Mouse (Mus musculus): ENCODE measurements at regions not wholly inside any gene's neighbourhood (a gene's known extent, or its start where the extent isn't known, plus 50 kb on each side); places are given as distances from the start of the nearest gene placed in this dataset.

DNA sequence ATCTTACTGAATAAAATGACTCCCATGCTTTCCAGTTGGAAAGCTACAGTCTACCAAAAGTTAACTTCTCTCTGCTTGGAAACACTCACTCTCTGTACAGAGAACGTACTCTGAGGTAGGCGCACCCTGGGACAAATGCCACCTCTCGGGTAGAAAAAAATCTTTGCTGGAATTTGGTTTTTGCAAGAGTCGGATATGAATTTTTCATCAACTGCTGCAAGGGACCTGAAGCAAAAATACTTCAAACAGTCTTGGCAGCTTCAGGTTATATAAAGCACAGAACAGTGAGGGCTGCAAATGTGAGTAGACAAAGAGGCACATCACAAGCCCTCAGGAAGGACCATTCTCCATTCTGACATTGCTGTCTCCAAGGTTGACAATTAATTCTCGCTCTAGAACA is 535.4 kb upstream of the Fam84a start:
- peak; percentile 32 for DNase-seq

DNA sequence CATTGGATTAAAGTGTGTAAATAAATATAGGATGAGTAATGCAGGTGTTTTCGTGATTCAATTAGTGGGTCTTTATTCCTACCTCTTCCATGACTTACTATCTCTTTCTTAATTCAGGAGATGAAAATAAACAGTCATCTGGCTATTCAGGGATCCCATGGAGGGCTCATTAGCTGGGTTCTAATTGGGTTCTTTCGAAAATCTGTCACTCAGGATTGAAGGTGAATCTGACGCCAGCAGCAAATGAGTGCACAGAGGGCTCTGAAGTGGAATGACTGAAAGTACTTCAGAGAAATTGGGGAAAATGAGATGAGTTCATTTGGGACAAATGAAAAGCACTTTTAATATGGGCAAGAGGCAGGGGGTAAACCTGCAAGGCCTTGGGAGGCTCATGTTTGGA is 524.4 kb upstream of the Fam84a start:
- DNase-seq, result no peak

DNA sequence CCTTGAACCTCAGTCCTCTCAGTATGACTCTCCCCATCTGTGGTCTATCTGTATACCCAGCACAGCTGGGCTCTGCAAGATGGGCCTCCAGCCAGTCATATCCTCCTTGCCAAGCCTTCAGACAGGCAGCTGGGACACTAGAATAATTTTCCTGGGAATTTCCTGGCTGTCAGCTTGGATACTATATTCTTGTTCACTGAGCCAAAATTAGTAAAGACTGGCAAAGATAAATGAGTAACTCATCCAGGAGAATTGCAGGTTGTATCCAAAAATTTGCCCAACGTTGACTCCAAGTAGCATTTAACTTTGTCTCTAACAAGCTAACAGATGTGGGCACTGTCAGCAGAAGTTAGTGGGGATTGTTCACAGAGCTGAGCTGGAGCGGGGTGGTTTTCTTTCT is 514.1 kb upstream of the Fam84a start:
- DNase-seq, result peak; percentile 19

Measured in right cerebral cortex, postnatal 25 days (tissue).